Mouse (Mus musculus) MEL (cell line): Measurements from ENCODE around the gene Ormdl2. TPM values are rescaled to one million over a fixed set of nuclear protein-coding genes. Genes with fewer than 3 reads are reported as not detected.

Source experiments
- polyA plus RNA-seq, 2 experiments: library from polyadenylated mRNA; stranded (reverse) in 1 of 2; unstranded in 1 of 2; fragments of >175 nt in 1 of 2; fragments of >200 nt in 1 of 2; gene quantifications; 2 replicates each; pipeline versions ENCODE4 v1.2.1 to v1.2.4; 2012; ENCODE audit warnings: low replicate concordance in 2 of 2, low read depth in 1 of 2; ENCODE audit not compliant: insufficient read length in 2 of 2, insufficient read depth in 1 of 2, missing spikeins in 1 of 2
- total RNA-seq: library from RNA; depleted of rRNA; stranded (reverse); fragments of 300-350 nt; gene quantifications from 2 replicates; pipeline ENCODE4 v1.2.3, GENCODE M21; 2012; rRNA removed

The Ormdl2 gene
- total and polyA plus RNA-seq, 3 experiments = 100 to 278 (median 114) TPM

Other genes with a start within 250 kb of the Ormdl2 start
- gene Erbb3, start 232.0 kb downstream of the Ormdl2 start, total RNA-seq = 0.39 and 0.42 TPM in 2 replicates
- gene Erbb3, start 232.0 kb downstream of the Ormdl2 start, polyA plus RNA-seq = under 1 TPM in 1 of 2 experiments, not detected in 1; 0.29 TPM
- gene Rps26, start 194.9 kb downstream of the Ormdl2 start, total RNA-seq = 2,338 and 2,523 TPM in 2 replicates
- gene Rps26, start 194.9 kb downstream of the Ormdl2 start, polyA plus RNA-seq = 1,000 to 10,000 TPM in 1 of 2 experiments, not detected in 1; 2,530 TPM
- not detected in 2 replicates for gene Ikzf4, start 175.7 kb downstream of the Ormdl2 start, total RNA-seq
- gene Ikzf4, start 175.7 kb downstream of the Ormdl2 start, polyA plus RNA-seq = under 1 TPM in 1 of 2 experiments, not detected in 1; 0.03 TPM
- 4.7 and 4.9 TPM in 2 replicates for gene Suox, start 147.6 kb downstream of the Ormdl2 start, total RNA-seq
- gene Suox, start 147.6 kb downstream of the Ormdl2 start, polyA plus RNA-seq = 1 to 10 TPM in 1 of 2 experiments, not detected in 1; 7.2 TPM
- gene Rab5b, start 125.4 kb downstream of the Ormdl2 start, total RNA-seq = 16.2 and 18.7 TPM in 2 replicates
- 10 to 100 TPM; 23.3 to 45.7 TPM for gene Rab5b, start 125.4 kb downstream of the Ormdl2 start, polyA plus RNA-seq
- 0.13 and 0.15 TPM in 2 replicates for gene Pmel, start 117.5 kb downstream of the Ormdl2 start, total RNA-seq
- under 1 TPM in 1 of 2 experiments, not detected in 1; 0.45 TPM for gene Pmel, start 117.5 kb downstream of the Ormdl2 start, polyA plus RNA-seq
- gene Cdk2, start 116.6 kb downstream of the Ormdl2 start, total RNA-seq = 34.2 and 40.5 TPM in 2 replicates
- gene Cdk2, start 116.6 kb downstream of the Ormdl2 start, polyA plus RNA-seq = 10 to 100 TPM in 1 of 2 experiments, not detected in 1; 72.4 TPM
- gene Dgka, start 76.8 kb downstream of the Ormdl2 start, total RNA-seq = 0.69 and 1.0 TPM in 2 replicates
- gene Dgka, start 76.8 kb downstream of the Ormdl2 start, polyA plus RNA-seq = 1 to 10 TPM in 1 of 2 experiments, not detected in 1; 3.5 TPM
- 64.2 and 77.4 TPM in 2 replicates for gene Pym1, start 73.8 kb downstream of the Ormdl2 start, total RNA-seq
- gene Pym1, start 73.8 kb downstream of the Ormdl2 start, polyA plus RNA-seq = 100 to 1,000 TPM in 1 of 2 experiments, not detected in 1; 107 TPM
- gene Mmp19, start 30.7 kb downstream of the Ormdl2 start, total RNA-seq = 0.08 and 0.10 TPM in 2 replicates
- under 1 TPM in 1 of 2 experiments, not detected in 1; 0.36 TPM for gene Mmp19, start 30.7 kb downstream of the Ormdl2 start, polyA plus RNA-seq
- gene Dnajc14, start 17.6 kb downstream of the Ormdl2 start, total RNA-seq = 22.2 and 27.7 TPM in 2 replicates
- 10 to 100 TPM in 1 of 2 experiments, not detected in 1; 36.7 TPM for gene Dnajc14, start 17.6 kb downstream of the Ormdl2 start, polyA plus RNA-seq
- gene Tmem198b, start 17.3 kb downstream of the Ormdl2 start, total RNA-seq = 2.2 and 3.1 TPM in 2 replicates
- gene Tmem198b, start 17.3 kb downstream of the Ormdl2 start, polyA plus RNA-seq = 1 to 10 TPM in 1 of 2 experiments, not detected in 1; 8.6 TPM
- gene Sarnp, start 4.3 kb downstream of the Ormdl2 start, total RNA-seq = 100 and 103 TPM in 2 replicates
- gene Sarnp, start 4.3 kb downstream of the Ormdl2 start, polyA plus RNA-seq = 1,000 to 10,000 TPM in 1 of 2 experiments, 100 to 1,000 TPM in 1; 189 to 1,007 TPM
- 1.8 and 2.3 TPM in 2 replicates for gene Gdf11, start 70.1 kb upstream of the Ormdl2 start, total RNA-seq
- gene Gdf11, start 70.1 kb upstream of the Ormdl2 start, polyA plus RNA-seq = 1 to 10 TPM in 1 of 2 experiments, not detected in 1; 2.8 TPM
- 0.29 and 0.46 TPM in 2 replicates for gene Cd63, start 79.3 kb upstream of the Ormdl2 start, total RNA-seq
- under 1 TPM in 1 of 2 experiments, not detected in 1; 0.64 TPM for gene Cd63, start 79.3 kb upstream of the Ormdl2 start, polyA plus RNA-seq
- 1.2 and 2.9 TPM in 2 replicates for gene Rdh5, start 101.2 kb upstream of the Ormdl2 start, total RNA-seq
- 1 to 10 TPM in 1 of 2 experiments, not detected in 1; 4.2 TPM for gene Rdh5, start 101.2 kb upstream of the Ormdl2 start, polyA plus RNA-seq
- gene Bloc1s1, start 102.4 kb upstream of the Ormdl2 start, total RNA-seq = 57.7 and 70.6 TPM in 2 replicates
- 10 to 100 TPM in 1 of 2 experiments, not detected in 1; 45.1 TPM for gene Bloc1s1, start 102.4 kb upstream of the Ormdl2 start, polyA plus RNA-seq
- gene Itga7, start 112.2 kb upstream of the Ormdl2 start, total RNA-seq = 0.04 and 0.16 TPM in 2 replicates
- gene Itga7, start 112.2 kb upstream of the Ormdl2 start, polyA plus RNA-seq = under 1 TPM in 1 of 2 experiments, not detected in 1; 0.14 TPM
- gene Mettl7b, start 139.3 kb upstream of the Ormdl2 start, total RNA-seq = not detected in 2 replicates
- gene Mettl7b, start 139.3 kb upstream of the Ormdl2 start, polyA plus RNA-seq = not detected
- gene Olfr9, start 167.8 kb upstream of the Ormdl2 start, total RNA-seq = not detected in 2 replicates
- gene Olfr9, start 167.8 kb upstream of the Ormdl2 start, polyA plus RNA-seq = not detected
- not detected in 2 replicates for gene Olfr763, start 189.1 kb upstream of the Ormdl2 start, total RNA-seq
- gene Olfr763, start 189.1 kb upstream of the Ormdl2 start, polyA plus RNA-seq = not detected
- gene Olfr764-ps1, start 218.3 kb upstream of the Ormdl2 start, total RNA-seq = not detected in 2 replicates
- gene Olfr764-ps1, start 218.3 kb upstream of the Ormdl2 start, polyA plus RNA-seq = not detected
- not detected in 2 replicates for gene Olfr765, start 228.4 kb upstream of the Ormdl2 start, total RNA-seq
- not detected for gene Olfr765, start 228.4 kb upstream of the Ormdl2 start, polyA plus RNA-seq
- not detected in 2 replicates for gene Olfr766-ps1, start 247.3 kb upstream of the Ormdl2 start, total RNA-seq
- gene Olfr766-ps1, start 247.3 kb upstream of the Ormdl2 start, polyA plus RNA-seq = not detected